Comparison of ENCODE assay signal across 18 mouse cellular contexts in the genomic region with DNA sequence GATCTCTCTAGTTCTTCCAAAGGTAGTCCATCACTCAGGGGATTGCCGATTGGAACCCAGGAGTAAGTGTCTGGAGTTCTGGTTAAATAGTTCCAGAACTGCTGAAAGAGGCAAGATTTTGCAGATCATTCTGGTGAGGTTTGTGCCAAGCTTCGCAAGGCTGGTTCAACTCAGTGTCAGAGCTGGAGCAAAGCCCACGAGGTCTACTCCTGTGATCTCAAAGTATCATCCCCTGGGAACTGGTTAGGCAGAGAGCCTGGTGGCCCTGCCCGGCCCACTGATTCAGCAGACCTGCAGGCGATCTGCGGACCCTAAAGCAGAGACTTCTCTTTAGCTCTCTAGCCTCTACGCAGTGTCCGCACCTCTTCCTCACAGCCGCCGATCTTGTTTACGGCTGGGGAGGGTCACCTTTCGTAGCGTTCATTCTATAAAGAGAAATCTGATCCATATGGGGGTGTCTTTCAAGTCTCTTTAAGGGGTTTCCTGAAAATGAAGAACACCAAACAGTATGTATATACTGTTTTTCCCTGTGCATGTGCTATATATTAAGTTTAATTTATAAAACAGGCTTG. TPM values are rescaled to one million over a fixed set of nuclear protein-coding genes. Genes with fewer than 3 reads are reported as not detected.
DNase-seq lines count a peak whose midpoint lies in the region; ATAC-seq and TF ChIP-seq lines count a peak whose summit lies in the region.
"Had no signal": no experiment of that assay in that cellular context is flagged by ENCODE, and none has a peak within 500 bp of the region (broad histone marks: within the 10 kb centered on the region; RNA-seq: fewer than 3 reads in every experiment).

No protein-coding gene starts in this region.

- 0 out of 2 replicates have a peak overlapping the region, but pooled peaks have one; percentile 2 for H3K4me3 ChIP-seq in embryonic facial prominence, embryonic 10.5 days
- 0 out of 2 replicates have a peak overlapping the region, but pooled peaks have one; percentile 4 for H3K4me3 ChIP-seq in limb, embryonic 15.5 days
- H3K4me3 ChIP-seq in left cerebral cortex, adult 2 months: no peak overlapping the region
- H3K4me3 ChIP-seq: forebrain, embryonic 13.5 days; myocyte had no signal

- peaks cover 7% of the 10 kb centered on the region for H3K36me3 ChIP-seq in embryonic facial prominence, embryonic 10.5 days (replicated peaks)
- H3K36me3 ChIP-seq in limb, embryonic 15.5 days: no peaks in the 10 kb centered on the region

- no peaks in the 10 kb centered on the region for H3K9me3 ChIP-seq in embryonic facial prominence, embryonic 10.5 days
- H3K9me3 ChIP-seq in limb, embryonic 15.5 days: no peaks in the 10 kb centered on the region
- H3K9me3 ChIP-seq: forebrain, embryonic 13.5 days had no signal

- intact Hi-C loops in gastrocnemius, postnatal 14 days (cut with DNase I; ENCODE audit: low total_unique reads): no loop called here
- intact Hi-C loops in left cerebral cortex, adult 2 months (cut with DNase I): no loop called here

- no peak overlapping the region for H3K9ac ChIP-seq in limb, embryonic 15.5 days
- H3K9ac ChIP-seq: forebrain, embryonic 13.5 days; liver, embryonic 14.5 days had no signal

- no peak for TF ChIP-seq CTCF in left cerebral cortex, adult 2 months (IDR thresholded peaks at IDR 0.05)

- WGBS in embryonic facial prominence, embryonic 10.5 days: 65% methylated on average over 13 of the region's 13 CpGs
- WGBS in limb, embryonic 15.5 days: 28% methylated on average over 13 of the region's 13 CpGs

- no peak for ATAC-seq in limb, embryonic 15.5 days (ENCODE audit: insufficient number of reproducible peaks, low FRiP score, low TSS enrichment, low read depth)
- ATAC-seq in erythroid progenitor cell, adult 5-6 weeks (replicated peaks; ENCODE audit: low FRiP score, poor library complexity, severe bottlenecking): no peak
- ATAC-seq: activated CD4-positive, CD25-positive, alpha-beta regulatory T cell, adult 4 months; forebrain, embryonic 13.5 days; inflammation-experienced regulatory T-cells, adult 6 months had no signal

- peak overlapping the region; percentile 22 for H3K4me2 ChIP-seq in limb, embryonic 15.5 days
- H3K4me2 ChIP-seq: forebrain, embryonic 13.5 days had no signal

- peak overlapping the region; percentile 59; the same call in 1 of the 2 replicates for H3K27ac ChIP-seq in embryonic facial prominence, embryonic 10.5 days (replicated peaks)
- H3K27ac ChIP-seq in limb, embryonic 15.5 days: peak overlapping the region; percentile 59; the same call in 1 of the 2 replicates
- no peak overlapping the region for H3K27ac ChIP-seq in left cerebral cortex, adult 2 months
- H3K27ac ChIP-seq: forebrain, embryonic 13.5 days; liver, embryonic 14.5 days had no signal

- H3K4me1 ChIP-seq in embryonic facial prominence, embryonic 10.5 days: peaks cover 64% of the 10 kb centered on the region
- H3K4me1 ChIP-seq in limb, embryonic 15.5 days: peaks cover 14% of the 10 kb centered on the region

- H3K27me3 ChIP-seq in embryonic facial prominence, embryonic 10.5 days (replicated peaks; ENCODE audit: low read depth, poor library complexity, severe bottlenecking): no peaks in the 10 kb centered on the region
- H3K27me3 ChIP-seq in limb, embryonic 15.5 days: no peaks in the 10 kb centered on the region
- H3K27me3 ChIP-seq: forebrain, embryonic 13.5 days had no signal

- peak; percentile 15 for DNase-seq in gastrocnemius, postnatal 14 days
- no peak for DNase-seq in gastrocnemius, postnatal 10 days
- DNase-seq in embryonic facial prominence, embryonic 10.5 days (ENCODE audit: low spot score): no peak
- DNase-seq in kidney, adult 9 months: peak; percentile 94
- DNase-seq in heart, postnatal 4 days: no peak
- DNase-seq in left cerebral cortex, adult 2 months (ENCODE audit: extremely low spot score in 1 of 2, low spot score in 2 of 2): no peak
- DNase-seq: right cerebral cortex, postnatal 25 days; thymus, postnatal 4 days had no signal

RNA-seq across cellular contexts. Expression of a gene that starts 10.8 kb away (rescaled TPM):
- total RNA-seq in gastrocnemius, postnatal 14 days (2021): under 1 TPM; 0.20 to 0.45 TPM
- under 1 TPM; 0.16 to 0.25 TPM for total RNA-seq in gastrocnemius, postnatal 10 days (2021)
- polyA plus RNA-seq in embryonic facial prominence, embryonic 10.5 days (2016; fragmentation: Nextera tagmentation; extraction: Ambion mirVana): 14.0 and 18.0 TPM in 2 replicates
- 1.6 and 3.3 TPM in 2 replicates for polyA plus RNA-seq in limb, embryonic 15.5 days (2015; fragmentation: Nextera tagmentation; extraction: Ambion mirVana)
- total RNA-seq in heart, postnatal 4 days (2021): 1 to 10 TPM; 1.8 to 2.0 TPM
- total RNA-seq in erythroid progenitor cell, adult 5-6 weeks (2015; ENCODE audit: low replicate concordance): not detected in 2 replicates
- not detected in 2 replicates for total RNA-seq in erythroid progenitor cell, adult 5-6 weeks (2017; ENCODE audit: low replicate concordance)
- total RNA-seq in left cerebral cortex, adult 2 months (2021): 1 to 10 TPM; 4.3 to 5.2 TPM
- total RNA-seq: megakaryocyte progenitor cell, adult 5-6 weeks; MEL had no signal
- polyA plus RNA-seq: activated CD4-positive, CD25-positive, alpha-beta regulatory T cell, adult 4 months; C2C12; inflammation-experienced regulatory T-cells, adult 6 months had no signal

Comparison
In these comparisons a context has a peak if more than half of its experiments do, and no peak if none do; other contexts are left out.
1. DNase-seq: peak in gastrocnemius, postnatal 14 days (single experiment) and kidney, adult 9 months (single experiment); none in gastrocnemius, postnatal 10 days (single experiment), embryonic facial prominence, embryonic 10.5 days (single experiment), heart, postnatal 4 days (single experiment) and left cerebral cortex, adult 2 months (0 of 2).